Mouse (Mus musculus) testis, adult 2 months (tissue): ENCODE results near the gene Acap1. TPM values are rescaled to one million over a fixed set of nuclear protein-coding genes. Genes with fewer than 3 reads are reported as not detected.

Experiments
- H3K27ac ChIP-seq: fragments of 200-500 bp; 2 replicates; pipeline ENCODE4 v1.5.1; 2012; ENCODE audit warnings: low read depth, low read length; ENCODE audit not compliant: control insufficient read depth, insufficient read depth
- H3K27me3 ChIP-seq: fragments of 200-500 bp; 2 replicates; pipeline ENCODE4 v1.6.1; 2012; ENCODE audit warnings: mild to moderate bottlenecking, low read length, moderate library complexity; ENCODE audit not compliant: control insufficient read depth, insufficient read depth
- H3K36me3 ChIP-seq: fragments of 200-500 bp; 2 replicates; pipeline ENCODE4 v1.6.1; 2012; ENCODE audit warnings: mild to moderate bottlenecking, low read length; ENCODE audit not compliant: control insufficient read depth, insufficient read depth
- H3K4me1 ChIP-seq: fragments of 200-500 bp; 2 replicates; pipeline ENCODE4 v1.6.1; 2012; ENCODE audit warnings: low read length; ENCODE audit not compliant: control insufficient read depth, insufficient read depth
- H3K4me3 ChIP-seq: fragments of 200-500 bp; 2 replicates; pipeline ENCODE4 v1.5.1; 2012; ENCODE audit warnings: low read depth, mild to moderate bottlenecking, low read length, moderate library complexity, mixed read lengths; ENCODE audit not compliant: control insufficient read depth
- CTCF ChIP-seq: fragments of 200-500 bp; IDR thresholded peaks from 2 replicates; pipeline ENCODE4 v1.5.1; 2012; ENCODE audit warnings: low read depth, mild to moderate bottlenecking, inconsistent platforms, low read length, moderate library complexity; ENCODE audit not compliant: control insufficient read depth, insufficient read depth, insufficient replicate concordance
- POLR2A ChIP-seq: fragments of 200-500 bp; IDR thresholded peaks from 2 replicates; pipeline ENCODE4 v1.6.1; 2012; ENCODE audit warnings: low read depth, mild to moderate bottlenecking, inconsistent platforms, low read length, moderate library complexity; ENCODE audit not compliant: control insufficient read depth
- polyA plus RNA-seq: library from polyadenylated mRNA; depleted of rRNA; stranded (reverse); fragments of >200 nt; gene quantifications from 2 replicates; pipeline ENCODE4 v1.2.3, GENCODE M21; 2012; rRNA removed

Gene Acap1
- 4.0 and 4.9 TPM in 2 replicates for polyA plus RNA-seq

DNA sequence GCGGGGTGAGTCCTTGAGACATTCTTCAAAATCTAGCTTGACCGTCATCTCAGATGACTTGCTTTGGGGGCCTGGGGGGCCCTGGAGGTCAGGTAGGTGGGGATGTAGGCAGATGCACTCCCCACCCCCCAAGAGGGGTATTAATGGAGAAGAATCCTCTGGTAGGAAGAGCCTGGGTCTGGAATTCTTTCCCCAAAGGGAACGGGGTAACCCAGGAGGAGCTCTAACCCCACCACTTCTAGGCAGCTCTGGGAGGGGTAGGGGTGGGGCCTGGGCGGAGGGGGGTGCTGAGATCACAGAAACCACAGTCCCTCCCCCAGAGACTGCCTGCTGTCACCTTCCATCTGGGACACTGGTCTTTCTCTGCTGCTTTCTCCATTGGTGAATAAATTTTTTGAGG, at the start of gene Acap1:
Acap1 (minus strand) TSS at position 249 of the 400 bp plus-strand sequence.
- no peaks in the 10 kb centered on the region for H3K36me3 ChIP-seq
- H3K27ac ChIP-seq = no peak within 1 kb of the TSS

DNA sequence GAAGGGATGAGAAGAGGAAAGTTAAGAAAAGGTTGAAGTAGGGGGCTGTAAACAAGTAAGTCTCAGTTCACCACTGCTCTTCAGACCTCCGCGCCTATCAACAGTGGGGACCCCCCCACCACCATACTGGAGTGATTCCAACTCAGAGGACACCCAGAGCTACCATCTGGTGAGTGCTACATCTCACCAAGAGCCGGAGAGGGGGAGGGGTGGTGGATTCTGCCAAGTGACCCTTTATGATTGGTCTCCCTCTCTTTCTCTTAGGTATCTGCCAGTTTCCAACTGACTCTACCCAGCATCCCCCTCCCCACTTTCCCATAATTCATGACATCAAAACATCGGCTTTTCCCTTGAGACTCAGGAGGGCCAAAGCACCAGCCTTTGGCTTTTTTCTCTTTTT, 45.6 kb upstream of the Acap1 start:
- peaks cover 5% of the 10 kb centered on the region for H3K36me3 ChIP-seq
- H3K27me3 ChIP-seq = no peaks in the 10 kb centered on the region

More for the DNA sequence above, at the start of gene Acap1:
- Histone ChIP-seq H3K4me3 (no peak within 1 kb of the TSS), H3K27me3 (no peaks in the 10 kb centered on the region), H3K4me1 (peaks cover 1% of the 10 kb centered on the region)
- no peak for TF ChIP-seq POLR2A
- TF ChIP-seq CTCF = no peak

DNA sequence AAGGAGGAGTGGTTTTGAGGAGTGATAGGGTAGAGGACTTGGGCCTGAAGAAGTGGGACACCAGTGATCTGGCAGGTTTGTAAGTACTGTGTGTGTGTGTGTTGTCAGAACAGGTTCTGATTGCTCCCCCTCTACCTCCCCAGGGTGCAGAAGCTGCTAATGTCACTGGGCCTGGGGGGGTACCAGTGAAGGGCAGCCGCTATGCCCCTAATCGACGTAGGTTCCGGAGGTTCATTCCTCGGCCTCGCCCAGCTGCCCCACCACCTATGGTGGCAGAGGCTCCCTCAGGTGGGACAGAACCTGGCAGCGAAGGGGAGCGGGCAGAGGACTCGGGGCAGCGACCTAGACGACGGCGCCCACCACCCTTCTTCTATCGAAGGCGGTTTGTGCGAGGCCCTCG, 44.4 kb upstream of the Acap1 start:
- Histone ChIP-seq H3K4me1 (peaks cover 6% of the 10 kb centered on the region), H3K27me3 (no peaks in the 10 kb centered on the region), H3K27ac (no peak overlapping the region), H3K36me3 (peaks cover 5% of the 10 kb centered on the region), H3K4me3 (no peak overlapping the region)
- TF ChIP-seq POLR2A (no peak), CTCF (no peak)

More for the DNA sequence above, 45.6 kb upstream of the Acap1 start:
- H3K4me1 ChIP-seq = peaks cover 6% of the 10 kb centered on the region
- no peak overlapping the region for H3K4me3 ChIP-seq
- TF ChIP-seq POLR2A (no peak), CTCF (no peak)
- no peak overlapping the region for H3K27ac ChIP-seq

DNA sequence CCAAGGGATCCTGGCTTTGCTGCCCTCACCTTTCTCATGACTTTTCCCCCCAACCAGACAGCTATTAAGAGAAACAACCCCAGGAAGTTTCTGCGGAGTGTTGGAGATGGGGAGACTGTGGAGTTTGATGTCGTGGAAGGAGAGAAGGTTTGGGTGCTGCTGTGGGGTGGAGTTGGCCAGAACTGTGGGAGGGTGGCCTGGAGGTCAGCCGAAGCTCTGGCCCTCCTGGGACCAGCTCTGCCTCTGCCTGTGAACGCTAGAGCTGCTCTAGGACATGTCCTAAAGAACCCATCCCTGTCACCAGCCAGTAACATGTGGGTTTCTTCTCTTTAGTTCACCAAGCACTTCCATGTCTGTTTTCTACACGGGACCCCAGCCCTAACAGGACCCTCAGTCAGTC, 43.8 kb upstream of the Acap1 start:
- Histone ChIP-seq H3K36me3 (peaks cover 5% of the 10 kb centered on the region), H3K27me3 (no peaks in the 10 kb centered on the region), H3K4me1 (peaks cover 8% of the 10 kb centered on the region), H3K4me3 (no peak overlapping the region), H3K27ac (no peak overlapping the region)
- TF ChIP-seq CTCF (no peak), POLR2A (no peak)

DNA sequence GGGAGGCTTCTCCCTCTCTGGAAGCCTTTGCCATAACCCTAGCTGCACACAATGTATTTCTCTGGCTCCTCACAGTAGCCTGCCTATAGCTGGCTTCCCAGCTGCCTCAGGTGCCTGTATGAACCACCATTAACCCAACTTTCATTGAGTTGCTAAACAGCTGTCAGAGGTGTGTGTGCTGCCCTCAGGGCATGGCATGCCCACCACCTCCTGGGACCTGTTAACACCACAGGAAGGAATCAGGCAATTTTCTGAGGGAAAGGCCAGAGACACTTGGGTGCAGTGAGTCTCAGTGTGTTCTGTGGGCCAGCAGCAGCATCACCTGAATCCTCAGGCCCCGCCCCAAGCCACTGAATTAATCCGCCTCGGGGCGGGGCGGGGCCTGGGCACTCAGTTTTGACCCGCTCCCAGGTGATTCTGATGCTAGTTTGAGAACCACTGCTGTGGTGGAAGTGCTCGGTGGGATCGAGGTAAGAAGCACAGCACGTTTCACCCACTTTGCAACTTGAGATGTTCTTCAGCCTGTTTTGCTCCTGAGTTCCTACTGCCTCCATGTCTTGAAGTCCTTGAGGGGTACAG, 43.2 kb upstream of the Acap1 start:
- no peak overlapping the region for H3K4me3 ChIP-seq

DNA sequence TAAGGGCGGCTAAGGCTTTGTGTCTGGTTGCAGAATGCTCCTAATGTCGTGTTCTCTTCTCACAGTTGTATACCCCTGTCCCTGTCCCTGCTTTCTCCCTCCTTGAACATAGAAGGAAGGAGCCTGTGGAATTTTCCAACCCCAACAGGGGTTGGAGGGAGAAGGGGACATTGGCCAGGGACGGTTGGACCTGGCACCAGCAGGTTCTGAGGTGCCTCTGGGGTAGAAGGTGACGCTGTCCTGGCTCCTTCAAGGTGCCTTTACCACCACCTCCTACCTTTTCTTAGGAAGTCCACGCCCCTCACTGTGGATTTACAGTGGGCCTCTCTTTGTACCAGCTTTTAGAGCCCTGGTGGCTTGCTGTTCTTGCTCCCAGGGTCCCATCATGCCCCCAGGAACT, 42.5 kb upstream of the Acap1 start:
- Histone ChIP-seq H3K4me1 (peaks cover 8% of the 10 kb centered on the region), H3K4me3 (no peak overlapping the region), H3K36me3 (peaks cover 5% of the 10 kb centered on the region), H3K27me3 (no peaks in the 10 kb centered on the region), H3K27ac (no peak overlapping the region)
- TF ChIP-seq CTCF = no peak
- TF ChIP-seq POLR2A = no peak

More for the DNA sequence above, 43.2 kb upstream of the Acap1 start:
- TF ChIP-seq CTCF (no peak), POLR2A (no peak)
- Histone ChIP-seq H3K27ac (no peak overlapping the region), H3K4me1 (peaks cover 8% of the 10 kb centered on the region), H3K36me3 (peaks cover 5% of the 10 kb centered on the region), H3K27me3 (no peaks in the 10 kb centered on the region)

DNA sequence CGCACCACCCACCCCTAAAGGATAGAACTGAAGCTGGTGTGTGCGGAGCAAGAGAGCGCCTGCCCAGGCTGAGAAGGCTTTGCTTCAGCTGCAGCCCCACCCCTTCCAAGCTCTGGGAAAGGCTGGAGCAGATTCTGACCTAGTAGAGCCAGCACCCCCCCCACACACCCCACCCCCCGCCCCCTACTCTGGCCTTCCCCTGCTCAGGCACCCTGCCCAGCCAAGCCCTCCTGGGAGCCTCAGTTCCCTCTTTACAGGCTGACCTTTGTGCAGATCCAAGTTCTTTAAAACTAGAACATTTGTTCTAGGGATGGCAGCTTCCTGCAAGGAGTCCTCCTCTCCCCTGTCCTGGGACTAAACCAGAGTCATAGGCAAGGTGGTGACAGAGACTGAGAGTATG, 42.0 kb upstream of the Acap1 start:
- TF ChIP-seq POLR2A (no peak), CTCF (no peak)
- H3K27ac ChIP-seq = no peak overlapping the region
- H3K36me3 ChIP-seq = peaks cover 5% of the 10 kb centered on the region
- peaks cover 8% of the 10 kb centered on the region for H3K4me1 ChIP-seq
- no peaks in the 10 kb centered on the region for H3K27me3 ChIP-seq
- peak overlapping the region; percentile 91 for H3K4me3 ChIP-seq
